Mouse (Mus musculus) erythroblast, embryonic 14.5 days (primary cell): ENCODE results near the gene Pla2g6.

Experiments
- GATA1 ChIP-seq: IDR thresholded peaks from 2 replicates; pipeline ENCODE4 v1.6.1; 2012; ENCODE audit warnings: low read length, inconsistent platforms, mixed read lengths
- TAL1 ChIP-seq: IDR thresholded peaks from 3 replicates; pipeline ENCODE4 v1.6.1; 2012; ENCODE audit warnings: low read length, inconsistent platforms, mixed read lengths

- TF ChIP-seq GATA1 (no peak), TAL1 (no peak)
These were observed 28.5 kb downstream of the Pla2g6 start for GRCm38 (mm10) chr15:79299563-79300155.
